Mouse (Mus musculus): Measurements from ENCODE around the gene Ddx59.

GRCm38 (mm10) chr1:136452421-136452820 lies 37.4 kb downstream of the Ddx59 start:
- TF ChIP-seq CTCF (IDR thresholded peaks at IDR 0.05; ENCODE audit: low read depth): no peak
- no peak for TF ChIP-seq EP300 (IDR thresholded peaks at IDR 0.05; ENCODE audit: low read depth)
